Mouse (Mus musculus): ENCODE results near the gene Galnt17.
A peak's percentile ranks its signal among the peaks of the same experiment; 100 is the strongest.

Galnt17 gene

DNA sequence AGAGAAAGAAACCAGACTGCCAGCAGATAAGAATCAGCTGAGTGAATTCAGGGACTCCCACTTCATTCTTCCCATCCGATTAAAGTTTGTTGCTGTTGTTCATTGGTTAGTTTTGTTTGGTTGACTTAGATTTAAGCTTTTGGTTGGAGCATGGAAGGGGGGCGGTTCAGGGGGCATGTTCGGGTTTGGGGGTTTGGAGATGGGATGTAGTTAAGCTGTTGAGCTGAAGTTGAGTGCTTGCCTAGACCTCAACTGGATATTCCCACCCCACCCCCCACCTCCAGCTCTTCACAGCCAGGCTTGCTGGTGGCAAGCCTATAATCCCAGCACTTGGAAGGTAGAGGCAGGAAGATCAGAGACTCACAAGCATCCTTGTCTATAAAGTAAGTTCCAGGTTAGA, at the start of gene Galnt17:
Galnt17 (minus strand) TSS at position 101 of the 400 bp plus-strand sequence.
- no peak for DNase-seq (ENCODE audit: low spot score in 2 of 2)

- DNase-seq (ENCODE audit: low spot score in 2 of 2): peak; percentile 3 to 8
These were observed 26.2 kb upstream of the Galnt17 start for GRCm38 (mm10) chr5:131334536-131334935.

GRCm38 (mm10) chr5:131321286-131321685, 13.0 kb upstream of the Galnt17 start:
- DNase-seq (ENCODE audit: low spot score in 2 of 2): no peak

DNA sequence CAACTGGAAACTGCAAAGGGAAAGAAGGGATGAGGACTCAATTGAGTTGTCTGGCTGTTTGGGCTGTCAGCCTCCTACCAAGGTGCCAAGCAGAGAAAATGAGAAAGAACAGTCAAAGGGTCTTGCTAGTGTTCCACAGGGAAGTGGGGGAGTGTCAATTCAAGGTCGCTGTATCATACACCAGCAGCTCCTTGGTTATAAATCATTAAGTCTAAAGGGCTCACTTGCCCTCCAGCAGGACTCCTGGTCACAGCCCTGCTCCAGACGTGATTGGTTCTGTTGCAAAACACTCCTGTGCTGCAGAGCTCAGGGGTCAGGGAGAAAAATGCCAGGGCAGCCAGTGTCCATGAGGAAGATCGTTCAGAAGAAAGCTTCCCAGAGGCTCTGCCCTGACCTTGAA, 11.3 kb upstream of the Galnt17 start:
- no peak for DNase-seq (ENCODE audit: low spot score in 2 of 2)

DNA sequence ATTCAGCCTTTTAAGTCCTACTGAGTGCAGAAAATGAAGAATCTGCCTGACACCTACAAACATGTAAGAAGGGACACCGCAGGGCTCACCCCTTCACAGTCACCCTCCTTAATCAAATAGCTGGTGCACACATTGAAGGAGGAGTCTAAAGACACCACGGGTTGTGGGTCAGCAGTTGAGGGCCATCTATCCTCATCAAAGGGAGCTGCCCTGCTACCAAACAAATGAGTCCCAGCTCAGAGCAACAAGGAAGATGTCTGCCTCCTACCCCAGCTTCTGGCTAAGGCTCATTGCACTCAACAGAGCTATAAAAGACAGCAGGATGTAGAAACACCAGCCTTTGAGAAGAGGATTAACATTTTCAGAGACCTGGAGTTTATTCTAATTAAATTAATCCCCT, 10.8 kb upstream of the Galnt17 start:
- DNase-seq (ENCODE audit: low spot score in 2 of 2): no peak

- peak in 1 of 2 experiments; percentile 18 for DNase-seq (ENCODE audit: low spot score in 2 of 2)
These were observed 6.7 kb upstream of the Galnt17 start for GRCm38 (mm10) chr5:131315016-131315415.

DNA sequence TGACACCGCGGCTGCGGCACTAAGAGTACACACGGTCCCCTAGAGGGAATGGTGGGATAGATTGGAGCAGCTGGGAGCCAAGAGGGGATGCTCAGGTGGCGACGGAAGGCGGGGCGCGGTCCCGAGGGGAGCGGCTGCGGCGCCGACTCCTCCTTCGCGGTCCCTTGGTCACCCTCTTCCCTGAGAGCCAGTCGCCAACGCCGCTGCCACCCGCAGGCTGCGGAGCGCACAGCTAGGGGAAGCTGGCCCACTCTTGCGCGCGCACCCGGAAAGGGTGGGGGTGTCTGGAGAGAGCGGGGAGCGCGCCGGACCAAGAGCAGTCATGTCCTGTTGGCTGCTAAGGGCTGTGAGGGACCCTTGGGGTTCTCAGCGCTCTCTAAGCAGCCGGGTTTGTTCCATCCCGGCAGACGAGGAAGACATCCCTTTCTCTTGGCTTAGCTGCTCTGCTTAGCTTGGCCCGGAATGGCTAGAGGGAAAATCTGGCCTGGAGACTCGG, 593 bp downstream of the Galnt17 start:
- peak; percentile 74 to 76 for DNase-seq (ENCODE audit: low spot score in 2 of 2)

- DNase-seq (ENCODE audit: low spot score in 2 of 2): peak; percentile 49 to 61
These were observed 1.2 kb downstream of the Galnt17 start for GRCm38 (mm10) chr5:131306908-131307655.

- no peak for DNase-seq (ENCODE audit: low spot score in 2 of 2)
These were observed 1.9 kb downstream of the Galnt17 start for GRCm38 (mm10) chr5:131306321-131306907.

DNA sequence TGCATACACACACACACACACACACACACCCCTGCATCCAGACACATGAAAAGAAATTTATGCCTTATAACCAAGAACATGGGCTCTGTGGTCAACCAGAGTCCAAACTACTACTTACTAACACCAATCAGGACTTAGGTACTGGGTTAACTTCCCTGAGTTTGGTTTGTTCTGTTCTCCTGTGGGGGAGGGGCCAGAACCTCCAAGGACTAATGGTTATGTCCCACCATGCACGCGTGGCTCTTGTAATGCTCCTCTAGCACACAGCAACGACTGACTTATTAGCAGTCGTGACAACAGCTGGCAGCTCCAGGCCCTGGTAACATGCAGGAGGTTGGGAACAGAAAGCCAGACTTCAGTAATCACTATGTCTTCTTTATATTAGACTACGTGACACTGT, 3.1 kb downstream of the Galnt17 start:
- DNase-seq (ENCODE audit: low spot score in 2 of 2): no peak

DNA sequence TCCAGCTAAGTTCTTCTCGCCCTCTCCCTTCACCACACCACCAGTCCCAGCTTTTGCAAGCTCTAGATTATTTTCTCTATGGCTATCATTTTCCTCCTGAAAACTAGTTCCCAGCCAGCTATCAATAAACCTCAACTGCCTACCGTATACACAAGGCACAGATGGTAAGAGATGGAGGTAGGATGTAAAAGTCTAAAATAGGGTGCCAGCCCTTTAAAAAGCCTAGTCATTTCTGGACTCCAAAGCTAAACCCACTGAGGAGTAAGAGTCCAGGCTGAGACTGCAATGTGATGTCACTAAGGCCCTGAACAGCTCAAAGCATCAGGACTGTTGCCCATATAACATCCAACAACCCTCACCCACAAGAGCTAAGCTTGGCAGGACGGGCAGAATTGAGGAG, 6.8 kb downstream of the Galnt17 start:
- peak in 1 of 2 experiments; percentile 5 for DNase-seq (ENCODE audit: low spot score in 2 of 2)

GRCm38 (mm10) chr5:131293726-131294449, 14.4 kb downstream of the Galnt17 start:
- peak; percentile 34 to 53 for DNase-seq (ENCODE audit: low spot score in 2 of 2)

- no peak for DNase-seq (ENCODE audit: low spot score in 2 of 2)
These were observed 21.2 kb downstream of the Galnt17 start for GRCm38 (mm10) chr5:131287091-131287490.

GRCm38 (mm10) chr5:131286680-131287079, 21.6 kb downstream of the Galnt17 start:
- DNase-seq (ENCODE audit: low spot score in 2 of 2): no peak

DNA sequence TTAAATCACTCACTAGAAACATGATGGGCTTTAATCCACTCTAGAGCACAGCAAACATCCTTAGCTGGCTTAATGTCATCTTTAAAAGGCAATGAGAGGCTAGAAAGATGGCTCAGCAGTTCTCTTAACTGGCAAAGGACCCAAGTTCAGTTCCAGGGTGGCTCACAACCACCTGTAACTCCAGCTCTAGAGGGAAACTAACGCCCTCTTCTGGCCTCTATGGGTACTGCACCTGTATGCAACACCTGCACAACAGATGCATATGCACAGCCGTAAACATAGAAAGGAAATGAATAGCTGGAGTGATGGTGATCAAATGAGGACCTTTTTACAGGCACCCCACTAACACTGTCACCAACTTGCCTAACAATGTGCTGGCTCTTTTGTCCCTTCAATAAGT, 27.9 kb downstream of the Galnt17 start:
- no peak for DNase-seq (ENCODE audit: low spot score in 2 of 2)

- DNase-seq (ENCODE audit: low spot score in 2 of 2): no peak
These were observed 29.0 kb downstream of the Galnt17 start for GRCm38 (mm10) chr5:131279286-131279685.

- peak; percentile 61 to 65 for DNase-seq (ENCODE audit: low spot score in 2 of 2)
These were observed 31.1 kb downstream of the Galnt17 start for GRCm38 (mm10) chr5:131277227-131277626.

GRCm38 (mm10) chr5:131266291-131266690, 42.0 kb downstream of the Galnt17 start:
- DNase-seq (ENCODE audit: low spot score in 2 of 2): no peak

DNA sequence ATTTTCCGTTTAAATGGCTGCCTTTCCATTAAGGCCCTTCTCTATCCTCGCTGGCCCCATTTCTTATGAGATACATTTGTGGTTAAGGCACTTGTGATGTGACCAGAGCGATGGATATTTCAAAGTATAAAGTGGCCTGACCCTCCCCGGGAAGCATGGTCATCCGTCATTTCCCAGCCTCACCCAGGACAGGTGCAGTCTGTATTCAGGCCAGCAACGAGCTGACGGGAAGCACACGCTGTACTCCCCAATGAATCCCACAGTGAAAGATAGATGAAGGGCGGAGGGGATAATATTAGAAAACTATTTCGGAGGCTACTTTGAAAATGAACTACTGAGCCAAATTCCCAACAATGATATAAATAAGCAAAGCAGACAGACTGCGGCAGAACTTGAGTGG, 44.2 kb downstream of the Galnt17 start:
- no peak for DNase-seq (ENCODE audit: low spot score in 2 of 2)

- DNase-seq (ENCODE audit: low spot score in 2 of 2): no peak
These were observed 57.3 kb downstream of the Galnt17 start for GRCm38 (mm10) chr5:131250701-131251636.

DNA sequence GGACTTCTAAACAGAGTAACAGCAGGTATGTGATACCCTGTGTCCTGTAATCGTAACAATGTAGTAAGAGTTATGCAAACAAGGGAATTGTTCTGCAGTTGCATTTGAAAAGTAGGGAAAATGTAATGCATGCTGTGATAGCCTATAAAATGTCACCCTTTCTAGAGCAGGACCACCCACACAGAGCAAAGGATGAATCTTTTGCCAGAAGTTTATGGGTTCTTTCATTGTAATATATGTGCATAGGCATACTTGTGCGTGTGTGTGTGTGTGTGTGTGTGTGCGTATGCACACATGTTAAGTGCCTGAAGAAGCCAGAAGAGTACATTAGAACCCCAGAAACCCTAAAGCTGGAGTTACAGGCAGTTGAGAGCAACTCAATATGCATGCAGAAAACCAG, 59.9 kb downstream of the Galnt17 start:
- DNase-seq (ENCODE audit: low spot score in 2 of 2): no peak
